Mouse (Mus musculus) spleen, adult 18-20 months (tissue): Measurements from ENCODE around the gene Ddit4.

Experiments used
- DNase-seq, 2 experiments: peaks; one replicate each; pipeline ENCODE4 v3.0.0; 2022; ENCODE audit warnings: mixed read lengths in 2 of 2

The Ddit4 gene

DNA sequence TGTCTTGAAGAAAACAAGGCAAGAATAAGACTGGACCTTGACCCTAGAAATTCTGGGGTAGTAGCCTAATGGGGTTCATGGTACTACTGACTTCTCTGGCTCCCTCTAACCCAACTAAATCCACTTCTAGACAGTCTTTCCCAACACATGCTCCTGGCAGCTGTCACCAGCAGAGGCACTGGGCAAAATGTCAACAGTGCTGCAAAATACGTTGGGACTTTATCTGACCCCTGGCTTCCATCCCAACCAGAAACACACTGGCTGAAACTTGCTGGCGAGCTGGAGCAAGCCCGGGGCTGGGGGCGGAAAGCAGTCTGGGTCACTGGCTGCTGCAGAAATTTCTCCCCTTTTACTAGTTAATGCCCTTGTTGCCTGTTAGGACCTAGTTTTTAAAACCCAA lies 35.5 kb downstream of the Ddit4 start:
- no peak for DNase-seq

DNA sequence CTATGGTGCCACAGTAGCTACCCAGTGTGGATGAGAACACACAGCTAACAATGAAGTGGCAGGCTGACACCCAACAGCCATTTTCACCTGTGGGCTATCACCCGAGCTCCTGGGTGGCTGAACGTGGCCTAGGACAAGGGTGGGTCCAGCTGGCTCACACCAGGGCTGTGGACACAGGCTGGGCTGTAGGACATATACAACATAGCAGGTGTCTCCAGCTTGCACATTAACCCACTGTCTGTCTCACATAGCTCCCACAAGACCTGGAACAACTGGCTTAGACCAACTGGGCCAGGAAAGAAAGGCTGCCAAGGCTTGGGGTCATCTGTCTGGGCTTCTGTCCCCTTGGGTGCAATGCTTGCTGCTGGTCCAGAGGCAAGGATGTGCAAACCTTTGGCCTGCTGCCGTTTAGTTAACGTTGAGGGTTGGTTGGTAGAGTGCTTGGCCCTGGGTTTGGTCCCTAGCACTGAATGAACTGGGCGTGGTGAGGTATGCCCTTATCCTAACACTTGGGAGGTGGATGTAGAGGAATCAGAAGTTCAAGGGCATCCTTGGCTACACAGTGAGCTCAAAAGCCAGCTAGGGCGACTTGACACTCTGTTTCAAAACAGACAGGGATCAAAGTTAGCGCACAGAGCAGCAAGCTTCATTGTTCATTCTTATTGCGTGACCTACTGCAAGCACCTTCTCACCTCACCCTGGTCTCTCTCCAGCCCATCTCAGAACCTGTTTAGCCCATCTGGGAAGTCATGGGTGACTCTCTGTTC lies 36.3 kb downstream of the Ddit4 start:
- no peak for DNase-seq

DNA sequence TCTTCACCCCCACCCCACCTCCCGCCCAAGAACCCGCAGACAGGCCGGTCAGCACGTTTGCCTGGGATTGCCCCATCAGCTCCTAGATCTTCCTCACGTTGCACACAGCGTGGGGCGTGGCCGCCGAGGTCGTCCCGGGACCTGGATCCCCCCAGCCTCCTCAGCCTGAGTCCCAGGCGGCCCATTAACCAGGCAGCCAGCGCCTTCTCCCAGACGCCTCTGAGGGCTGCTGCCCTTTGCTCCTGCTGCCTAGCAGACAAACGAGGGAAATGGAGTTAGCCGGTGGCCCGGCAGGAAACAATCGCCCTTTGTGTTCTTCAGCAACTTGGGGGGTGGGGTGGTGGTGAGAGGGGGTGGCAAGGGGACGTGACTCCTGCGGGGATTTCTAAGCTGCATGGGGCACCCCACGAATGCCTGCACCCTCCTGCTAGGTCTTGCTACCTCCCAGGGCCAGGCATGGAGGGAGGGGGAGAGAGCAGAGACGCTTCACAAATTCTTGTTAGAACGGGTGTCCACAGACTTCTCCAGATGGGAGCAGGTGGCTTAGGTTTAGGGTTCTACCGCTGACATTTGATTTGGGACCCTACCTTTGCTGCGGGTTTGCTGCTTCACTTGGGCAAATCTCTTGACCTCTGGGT lies 40.0 kb downstream of the Ddit4 start:
- DNase-seq, result peak in 1 of 2 experiments; percentile 29

- peak; percentile 71 to 79 for DNase-seq
Observed at GRCm38 (mm10) chr10:59911091-59911490, 40.5 kb downstream of the Ddit4 start.

DNA sequence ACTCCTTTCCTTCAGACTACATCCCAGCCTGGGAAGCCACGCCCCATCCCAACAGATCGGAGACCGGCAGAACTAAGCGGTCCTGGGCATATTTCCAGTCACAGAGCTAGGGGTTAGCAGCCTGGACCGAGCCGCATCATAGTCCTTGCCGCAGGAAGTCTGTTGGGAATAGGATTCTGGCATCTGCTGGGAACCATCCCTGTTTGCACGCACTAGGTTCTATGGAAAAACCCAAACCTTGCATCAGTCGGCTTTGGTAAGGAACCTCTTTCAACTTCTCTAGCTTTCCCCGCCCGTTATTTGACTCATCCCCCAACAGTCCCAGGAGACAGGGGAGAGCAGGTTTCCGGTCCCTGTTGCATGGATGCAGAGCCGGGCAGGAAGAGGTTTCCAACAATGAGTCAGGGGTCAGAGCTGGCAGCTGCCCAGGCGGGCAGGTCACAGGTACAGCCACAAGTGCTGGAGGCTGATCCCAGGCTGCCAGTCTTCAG lies 42.2 kb downstream of the Ddit4 start:
- DNase-seq, result peak in 1 of 2 experiments; percentile 18

DNA sequence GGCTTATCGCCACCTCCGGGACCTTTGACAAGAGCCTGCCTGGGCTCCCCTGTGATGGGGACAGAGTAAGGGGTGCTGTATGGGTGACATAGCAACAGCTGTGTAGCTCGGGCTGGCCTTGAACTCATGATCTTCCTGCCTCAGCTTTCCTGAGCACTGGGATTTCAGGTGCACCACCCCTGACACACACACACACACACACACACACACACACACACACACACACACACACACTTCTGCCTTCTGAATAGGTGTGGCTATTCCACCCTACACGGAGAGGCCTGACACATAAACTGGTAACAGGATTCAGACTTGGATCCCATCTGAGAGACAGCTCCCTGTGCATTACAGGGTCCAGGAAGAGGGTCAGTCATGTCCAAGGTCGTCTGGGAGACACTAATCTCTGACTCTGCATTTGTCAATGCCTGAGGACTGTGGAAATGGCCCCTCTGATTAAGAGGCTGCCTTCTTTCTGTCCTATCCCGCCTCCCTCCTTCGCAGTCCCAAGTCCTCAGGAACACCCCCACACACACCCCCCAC lies 42.8 kb downstream of the Ddit4 start:
- DNase-seq, result peak in 1 of 2 experiments; percentile 4

- peak; percentile 30 to 55 for DNase-seq
Observed at GRCm38 (mm10) chr10:59907695-59908299, 43.8 kb downstream of the Ddit4 start.

- DNase-seq, result peak; percentile 20 to 22
Observed at GRCm38 (mm10) chr10:59907080-59907609, 44.5 kb downstream of the Ddit4 start.

DNA sequence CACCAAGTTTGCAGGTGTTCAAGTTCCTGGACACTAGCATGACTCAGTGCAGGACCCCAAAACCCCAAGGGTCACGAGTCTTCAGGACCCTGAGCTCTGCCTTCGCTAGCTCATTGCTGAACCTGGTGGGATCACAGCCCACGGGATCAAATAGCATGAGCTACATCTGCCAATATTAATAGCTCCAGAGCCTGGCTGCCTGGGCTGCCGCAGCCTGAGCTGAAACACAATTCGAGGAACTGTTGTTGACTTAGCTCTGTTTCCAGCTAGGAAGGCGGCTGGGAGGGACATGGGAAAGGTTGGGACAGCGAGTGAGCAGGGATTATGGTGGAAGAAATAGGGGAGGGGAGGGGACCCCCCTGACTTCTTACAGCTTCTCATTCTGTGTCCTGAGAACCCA lies 48.5 kb downstream of the Ddit4 start:
- DNase-seq, result no peak

DNA sequence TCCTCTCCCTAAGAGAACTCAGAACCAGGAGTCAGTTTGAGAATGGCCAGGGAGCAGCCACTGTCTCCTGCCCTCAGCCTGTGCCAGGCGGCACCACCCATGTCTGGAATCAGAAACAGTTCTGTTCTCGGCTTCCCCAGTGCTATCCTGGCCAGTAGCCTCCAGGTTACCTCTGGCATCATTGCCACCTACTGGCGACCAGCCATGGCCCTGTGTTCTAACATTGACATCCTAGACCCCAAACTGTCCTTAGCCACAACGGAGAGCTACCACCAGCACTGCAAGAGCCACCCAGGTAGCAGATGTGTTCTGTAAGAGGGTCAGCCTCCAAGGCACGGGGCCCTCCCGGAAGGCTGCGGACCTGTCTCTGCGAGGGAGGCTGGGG lies 49.0 kb downstream of the Ddit4 start:
- DNase-seq, result peak in 1 of 2 experiments; percentile 3

DNA sequence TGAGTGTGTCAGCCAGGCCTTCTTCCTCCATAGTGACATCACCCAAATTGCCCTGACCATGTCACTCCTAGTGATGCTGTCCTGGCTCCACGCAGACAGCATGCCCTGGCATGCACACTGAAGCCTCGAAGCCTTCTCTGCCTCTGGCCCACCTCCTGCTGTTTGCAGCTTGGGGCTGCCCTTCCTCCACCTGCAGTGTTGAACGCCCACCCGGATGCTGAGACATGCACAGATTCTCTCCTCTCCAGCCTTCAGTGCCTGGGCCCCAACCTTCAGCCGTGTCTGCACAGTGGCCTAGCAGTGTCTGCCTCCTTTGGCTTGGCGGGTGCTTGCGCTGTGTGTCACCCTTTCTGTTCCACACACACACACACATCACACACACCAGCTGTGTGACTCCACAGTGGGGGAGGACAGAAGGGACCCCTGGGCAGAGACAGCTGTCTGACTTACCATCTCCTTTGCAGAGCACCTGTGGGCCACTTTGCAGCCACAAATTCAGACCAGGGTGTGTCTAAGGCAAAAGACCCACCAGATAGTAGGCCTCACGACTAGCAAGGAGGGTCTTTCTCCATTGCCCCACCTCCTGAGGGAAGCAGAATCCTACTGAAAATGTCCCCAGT lies 49.5 kb downstream of the Ddit4 start:
- DNase-seq, result peak in 1 of 2 experiments; percentile 57

DNA sequence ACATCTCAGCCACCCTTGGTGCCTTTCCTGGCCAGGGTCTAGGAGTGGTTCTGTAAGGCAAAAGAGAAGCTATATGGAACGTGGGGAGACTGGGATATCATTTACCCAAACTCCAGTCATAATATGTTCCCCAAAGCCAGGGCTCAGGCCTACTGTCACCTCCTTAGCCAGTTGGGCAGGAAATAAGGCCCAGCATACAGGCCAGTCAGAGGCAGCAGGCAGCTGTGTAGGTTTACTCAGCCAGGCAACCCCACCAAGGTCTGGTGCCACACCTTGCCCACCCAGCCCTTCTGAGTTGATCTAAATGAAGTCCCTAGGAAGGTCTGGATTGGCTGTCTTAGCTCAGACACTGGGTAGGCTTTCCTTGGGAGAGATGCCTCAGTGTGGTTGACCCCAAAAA lies 50.2 kb downstream of the Ddit4 start:
- DNase-seq, result peak in 1 of 2 experiments; percentile 15

DNA sequence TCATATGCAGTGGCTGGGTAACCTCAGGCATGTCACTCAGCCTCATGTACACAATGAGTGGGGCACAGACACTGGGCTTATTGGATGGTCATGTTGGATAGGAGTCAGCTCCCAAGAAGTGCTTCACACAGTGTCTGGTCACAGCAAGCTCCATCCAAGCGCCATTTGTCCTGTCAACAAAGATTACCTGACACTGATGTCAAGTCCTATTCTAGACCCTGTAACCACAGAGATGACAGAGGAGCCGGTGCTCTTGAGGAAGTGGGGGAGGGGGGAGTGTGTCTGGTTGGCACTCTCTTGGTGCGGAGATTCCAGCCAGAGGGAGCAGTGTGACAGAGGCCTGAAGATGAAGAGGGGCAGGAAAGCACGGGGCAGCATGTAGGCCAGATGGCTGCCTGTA lies 50.7 kb downstream of the Ddit4 start:
- DNase-seq, result peak in 1 of 2 experiments; percentile 40

DNA sequence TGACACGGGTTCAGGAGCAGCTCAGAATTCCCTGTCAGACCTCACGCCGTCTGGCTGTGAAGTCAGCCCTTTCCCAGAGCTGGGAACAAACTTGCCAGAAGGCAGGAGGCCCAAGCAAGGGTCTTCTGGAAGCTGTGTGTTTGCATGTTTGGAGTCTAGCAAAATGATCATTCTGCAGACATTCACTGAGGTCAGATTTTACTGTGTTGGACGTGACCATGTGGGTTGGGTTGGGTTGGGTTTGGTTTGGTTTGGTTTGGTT lies 51.5 kb downstream of the Ddit4 start:
- DNase-seq, result no peak
